Mouse (Mus musculus) G1E (cell line): ENCODE results near the gene Nek1.
A peak's percentile ranks its signal among the peaks of the same experiment; 100 is the strongest.

ENCODE experiments used
- CTCF ChIP-seq: IDR thresholded peaks from 2 replicates; pipeline ENCODE4 v1.5.1; 2012; ENCODE audit warnings: low read depth, low read length, inconsistent platforms, mixed read lengths
- POLR2AphosphoS5 ChIP-seq: IDR thresholded peaks from 2 replicates; pipeline ENCODE4 v1.6.1; 2012; ENCODE audit warnings: low read depth, low read length, inconsistent platforms; ENCODE audit not compliant: insufficient replicate concordance
- TAL1 ChIP-seq: conservative IDR thresholded peaks from 2 replicates; pipeline ENCODE4 v1.6.1; 2012; ENCODE audit warnings: low read depth, low read length, inconsistent platforms, mixed read lengths

DNA sequence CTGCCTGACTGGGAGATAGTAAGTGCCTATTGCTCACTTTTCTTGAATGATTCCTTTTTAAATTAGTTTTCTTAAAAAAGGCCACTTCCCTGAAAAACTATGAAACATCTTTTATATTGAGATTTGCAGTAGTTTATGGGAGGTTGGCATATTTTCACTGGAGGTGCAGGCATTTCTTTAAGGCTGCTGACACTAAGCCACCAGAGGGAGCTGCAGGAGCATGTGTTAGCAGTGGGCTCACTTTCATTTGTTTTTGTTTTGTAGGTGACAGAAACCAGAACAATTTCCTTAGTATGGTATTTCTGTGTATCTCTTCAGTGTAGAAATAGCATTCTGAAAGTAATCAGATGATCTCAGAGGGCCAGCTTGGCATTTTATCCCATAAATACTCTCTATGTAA, 49.0 kb downstream of the Nek1 start:
- peak; percentile 46; the same call in 1 of the 2 replicates for TF ChIP-seq CTCF
- TF ChIP-seq POLR2AphosphoS5, result no peak
- no peak for TF ChIP-seq TAL1
